Mouse (Mus musculus) neutrophil, adult 5-6 weeks (primary cell): Measurements from ENCODE around the gene Ocel1. TPM values are rescaled to one million over a fixed set of nuclear protein-coding genes. Genes with fewer than 3 reads are reported as not detected.

Source experiments
- ATAC-seq: fragments of 151-379, 151-347 bp; 2 replicates; pipeline ENCODE4 v1.8.0; 2017; ENCODE audit warnings: mild to moderate bottlenecking, moderate TSS enrichment; ENCODE audit not compliant: insufficient number of reproducible peaks, poor library complexity, low FRiP score, severe bottlenecking; ENCODE audit errors: extremely low read depth
- total RNA-seq: library from RNA; stranded (forward); fragments of 200-1000 nt; gene quantifications from 2 replicates; pipeline ENCODE4 v1.2.3, GENCODE M21; 2017

Gene Ocel1
- total RNA-seq, 1 experiment from 2014 or later = 46.7 TPM

GRCm38 (mm10) chr8:71376423-71377030 is 5.4 kb downstream of the Ocel1 start:
- ATAC-seq = no peak

DNA sequence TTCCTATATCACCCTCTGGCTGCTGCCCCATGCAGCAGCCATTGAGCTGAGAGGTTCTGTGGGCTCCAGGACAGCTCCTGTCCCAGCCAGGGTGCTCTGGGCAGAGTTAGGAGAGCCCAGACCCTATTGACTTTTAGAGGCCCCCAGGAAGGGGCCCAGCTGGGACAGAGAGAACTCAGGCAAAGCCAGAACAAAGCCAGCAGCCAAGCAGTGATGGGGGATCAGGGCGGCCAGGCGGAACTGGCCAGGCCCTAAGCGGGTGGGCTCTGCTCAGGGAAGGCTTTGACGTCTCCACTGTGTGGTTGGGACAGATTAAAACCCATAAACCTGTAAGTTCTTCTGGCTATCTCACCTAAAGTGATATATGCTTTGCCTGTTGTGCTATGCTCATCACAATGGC is 7.9 kb downstream of the Ocel1 start:
- no peak for ATAC-seq

DNA sequence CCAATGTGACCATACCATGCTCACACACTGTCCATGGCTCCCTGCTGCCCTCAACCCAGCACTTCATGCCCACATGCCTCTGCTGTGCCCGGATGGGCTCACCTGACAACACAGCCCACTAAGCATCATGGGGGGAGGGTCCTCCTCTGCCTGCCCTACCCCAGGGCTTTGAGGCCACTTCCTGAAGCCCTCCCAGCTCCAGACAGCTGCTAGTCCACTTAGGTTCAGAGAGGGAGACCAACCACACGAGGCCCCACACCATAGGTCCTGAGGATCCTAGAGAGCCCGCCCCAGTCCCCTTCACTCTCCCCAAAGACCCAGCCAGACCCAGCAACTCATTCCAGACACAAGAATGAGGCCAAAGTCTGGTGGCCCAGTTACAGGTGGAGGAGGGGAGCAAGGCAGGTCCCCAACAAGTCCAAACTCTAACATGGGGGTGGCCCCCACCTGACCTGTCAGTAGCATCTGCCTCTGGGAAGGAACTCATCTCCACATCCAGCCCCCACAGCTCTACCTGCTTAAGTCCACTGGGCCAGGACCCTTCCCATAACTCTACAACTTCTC is 8.5 kb downstream of the Ocel1 start:
- no peak for ATAC-seq

DNA sequence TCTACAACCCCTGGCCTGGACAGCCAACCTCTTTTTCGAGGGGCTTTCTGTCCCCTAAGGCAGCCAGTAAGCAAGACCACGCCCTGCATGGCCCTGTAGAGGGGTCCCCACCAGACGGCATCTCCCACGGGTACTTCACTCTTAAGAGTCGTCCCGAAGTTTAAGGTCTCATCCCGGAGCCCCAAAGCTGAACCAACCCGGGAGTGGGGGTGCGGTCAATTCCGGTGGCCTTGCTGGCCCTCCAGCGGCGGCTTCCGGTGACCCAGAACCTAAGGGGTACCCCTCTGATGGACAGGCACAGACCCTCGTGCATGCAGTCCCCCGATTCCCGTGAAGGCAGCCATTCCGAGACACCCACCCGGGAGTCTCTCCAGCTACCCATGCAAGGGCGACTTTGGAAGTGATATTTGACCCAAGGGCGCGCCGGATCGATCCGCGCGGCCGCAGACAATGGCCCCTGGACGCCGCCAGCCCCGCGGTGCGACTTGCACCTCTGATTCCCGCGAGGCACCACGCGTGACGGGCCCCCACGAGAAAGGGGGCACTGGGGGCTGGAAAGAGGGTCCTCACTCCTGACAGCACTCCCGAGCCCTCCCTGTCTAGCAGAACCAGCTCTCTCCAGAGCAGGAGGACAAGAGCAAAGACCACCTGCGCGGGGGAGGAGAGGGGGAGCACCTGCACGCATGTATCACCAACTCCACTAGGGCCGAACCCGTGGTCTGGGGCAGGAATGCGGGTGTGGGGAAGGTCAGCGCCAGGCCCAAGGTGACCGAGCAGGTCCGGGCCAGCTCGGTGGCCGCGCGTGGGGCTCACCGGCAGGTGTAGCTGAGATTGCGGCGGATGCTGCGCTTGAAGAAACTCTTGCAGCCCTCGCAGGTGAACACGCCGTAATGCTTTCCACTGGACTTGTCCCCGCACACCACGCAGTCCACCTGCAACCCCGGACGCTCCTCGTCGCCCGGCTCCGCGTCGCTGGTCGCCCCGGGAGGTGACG is 9.4 kb downstream of the Ocel1 start:
- ATAC-seq = no peak

DNA sequence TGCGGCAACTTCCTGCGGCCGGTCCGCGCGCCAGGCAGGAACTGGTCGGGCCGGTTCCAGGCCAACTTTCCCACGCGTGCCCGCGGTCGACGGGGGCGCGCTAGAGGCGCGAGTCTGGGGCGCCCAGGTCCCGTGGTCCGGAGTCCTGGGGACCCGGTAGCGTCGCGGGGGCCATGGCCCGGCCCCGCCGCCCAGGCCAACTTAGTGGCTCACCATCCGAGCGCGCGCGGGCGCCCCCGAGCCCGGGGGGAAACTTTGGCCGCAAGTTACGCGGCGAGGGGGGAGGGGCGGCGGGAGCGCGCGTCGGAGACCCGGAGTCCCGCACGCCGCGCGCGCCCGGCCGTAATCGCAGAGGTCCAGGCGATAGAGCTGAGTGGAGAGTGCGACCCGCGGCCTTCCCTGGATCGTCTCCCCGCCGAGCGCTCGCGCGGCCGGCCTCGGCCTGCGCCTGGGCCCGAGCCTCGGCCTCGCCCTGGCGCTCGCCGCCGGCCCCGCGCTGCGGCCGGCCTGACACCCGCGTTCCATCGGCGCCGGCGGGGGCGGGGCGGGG is 10.4 kb downstream of the Ocel1 start, which contains the start of gene Nr2f6:
Nr2f6 (minus strand) TSS at position 540 of the 550 bp plus-strand sequence.
- no peak for ATAC-seq

GRCm38 (mm10) chr8:71381971-71382961 is 11.2 kb downstream of the Ocel1 start:
- peak; percentile 66 for ATAC-seq

- ATAC-seq = no peak
These were observed 12.3 kb downstream of the Ocel1 start for GRCm38 (mm10) chr8:71383396-71383795.

- ATAC-seq = no peak
These were observed 12.8 kb downstream of the Ocel1 start for GRCm38 (mm10) chr8:71383860-71384259.

GRCm38 (mm10) chr8:71385212-71385835 is 14.2 kb downstream of the Ocel1 start:
- ATAC-seq = no peak

DNA sequence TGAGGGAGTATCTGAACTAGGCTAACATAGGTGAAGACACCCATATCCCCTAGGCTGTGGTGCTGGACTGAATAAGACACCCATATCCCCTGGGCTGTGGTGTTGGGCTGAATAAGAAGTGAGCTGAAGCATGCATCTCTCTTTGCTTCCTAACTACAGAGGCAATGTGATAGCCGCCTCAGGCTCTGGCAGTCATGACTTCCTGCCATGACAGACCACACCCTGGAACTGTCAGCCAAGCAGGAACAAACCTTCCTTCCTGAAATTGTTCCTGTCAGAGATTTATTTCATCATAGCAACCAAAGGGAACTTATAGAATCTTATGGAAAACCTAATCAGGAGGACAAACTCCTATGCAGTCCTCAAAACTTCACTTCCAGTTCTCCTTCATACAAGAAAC is 17.2 kb downstream of the Ocel1 start:
- ATAC-seq = no peak

DNA sequence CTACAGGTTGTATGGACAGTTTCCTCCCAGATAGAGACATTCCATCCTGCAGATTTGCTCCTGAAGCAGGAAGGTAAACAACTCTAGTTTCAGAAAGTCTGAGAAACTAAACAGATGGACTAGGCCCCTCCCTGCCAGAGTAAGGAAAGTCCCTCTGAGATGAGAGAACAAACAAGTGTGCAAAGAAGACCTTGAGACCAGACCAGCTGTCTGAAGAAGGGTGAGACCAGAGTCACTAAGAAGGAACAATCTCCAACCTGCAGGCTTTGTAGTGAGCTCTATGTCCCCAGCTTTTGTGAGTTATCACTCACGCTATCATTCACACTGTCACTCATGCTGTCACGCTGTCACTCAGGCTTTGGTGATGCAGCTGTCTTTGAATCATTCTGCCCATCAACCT is 20.6 kb downstream of the Ocel1 start:
- ATAC-seq = no peak

DNA sequence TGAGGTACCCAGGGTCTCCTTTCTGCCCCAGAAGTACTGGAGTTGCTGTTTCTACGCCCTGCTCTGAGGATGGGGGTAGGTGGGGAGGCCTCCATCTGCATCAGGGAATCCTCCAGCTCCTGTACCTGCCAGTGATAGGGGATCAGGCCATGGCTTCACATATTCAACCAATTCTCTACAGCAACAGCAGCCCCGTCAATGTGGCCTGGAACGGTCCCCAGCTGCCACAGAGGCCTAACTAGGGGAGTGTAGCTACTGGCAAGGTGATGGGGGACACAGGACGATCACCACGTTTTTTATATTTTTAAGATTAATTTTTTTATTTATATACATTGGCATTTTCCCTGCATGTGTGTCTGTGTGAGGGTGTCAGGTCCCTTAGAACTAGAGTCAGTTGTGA is 21.3 kb downstream of the Ocel1 start:
- ATAC-seq = no peak

- ATAC-seq = no peak
These were observed 21.8 kb downstream of the Ocel1 start for GRCm38 (mm10) chr8:71392871-71393270.

DNA sequence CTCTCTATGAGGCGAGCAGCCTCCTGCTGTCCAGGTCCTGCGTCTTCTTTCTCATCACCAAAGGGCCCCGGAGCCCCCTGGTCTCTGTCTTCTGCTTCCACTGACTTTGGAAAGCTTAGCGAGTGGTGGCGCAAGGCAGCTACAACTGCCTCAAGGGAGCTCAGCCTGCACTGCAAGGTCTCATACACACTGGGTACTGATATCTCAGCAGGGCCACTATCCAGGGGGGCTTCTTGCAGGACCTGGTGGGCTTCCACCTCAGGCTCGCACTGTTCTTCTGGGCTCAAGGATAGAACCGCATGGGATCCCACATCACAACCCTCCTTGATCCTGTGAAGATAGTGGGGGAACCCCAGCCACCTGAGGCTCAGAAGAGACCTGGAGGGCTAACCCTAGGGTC is 23.4 kb downstream of the Ocel1 start:
- no peak for ATAC-seq

DNA sequence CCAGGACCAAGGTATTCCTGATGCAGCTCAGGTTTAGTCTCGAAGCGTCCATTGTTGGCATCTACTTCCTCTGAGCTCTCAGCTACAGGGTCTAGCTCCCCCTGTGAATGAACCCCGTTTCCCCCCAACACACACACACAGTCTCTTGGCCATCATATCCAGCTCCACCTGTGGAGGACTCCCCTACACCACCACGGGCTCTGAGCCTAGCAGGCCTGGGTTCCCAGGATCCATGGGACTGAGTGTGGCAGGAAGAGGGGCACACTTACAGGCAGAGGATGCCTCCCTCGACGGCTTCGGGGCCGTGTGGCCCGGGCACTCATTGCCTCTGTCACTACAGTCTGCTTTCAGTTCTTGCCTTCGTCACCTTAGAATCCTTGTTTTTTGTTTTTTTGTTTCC is 24.0 kb downstream of the Ocel1 start:
- ATAC-seq = no peak

DNA sequence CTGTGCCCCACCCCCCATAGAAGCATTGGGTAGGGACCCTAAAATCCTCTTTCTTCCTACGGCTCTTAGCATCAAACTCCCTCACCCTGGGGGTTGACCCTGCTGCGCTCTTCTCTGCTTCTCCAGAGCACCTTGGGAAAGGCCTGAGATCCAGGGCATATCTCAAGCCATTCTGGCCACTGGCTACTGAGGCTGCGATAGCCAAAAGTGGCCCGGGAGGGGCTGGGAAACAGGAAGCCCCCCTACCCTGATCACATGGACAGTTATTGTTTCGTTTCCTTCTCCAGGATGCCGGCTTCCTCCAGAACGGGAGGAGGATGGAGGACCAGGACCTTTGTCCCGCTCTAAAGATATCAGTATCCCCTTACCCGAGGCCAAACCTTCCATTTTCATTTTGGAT is 24.5 kb downstream of the Ocel1 start, which contains the start of gene Ushbp1:
Ushbp1 (minus strand) TSS at position 174 of the 400 bp plus-strand sequence.
- no peak for ATAC-seq

DNA sequence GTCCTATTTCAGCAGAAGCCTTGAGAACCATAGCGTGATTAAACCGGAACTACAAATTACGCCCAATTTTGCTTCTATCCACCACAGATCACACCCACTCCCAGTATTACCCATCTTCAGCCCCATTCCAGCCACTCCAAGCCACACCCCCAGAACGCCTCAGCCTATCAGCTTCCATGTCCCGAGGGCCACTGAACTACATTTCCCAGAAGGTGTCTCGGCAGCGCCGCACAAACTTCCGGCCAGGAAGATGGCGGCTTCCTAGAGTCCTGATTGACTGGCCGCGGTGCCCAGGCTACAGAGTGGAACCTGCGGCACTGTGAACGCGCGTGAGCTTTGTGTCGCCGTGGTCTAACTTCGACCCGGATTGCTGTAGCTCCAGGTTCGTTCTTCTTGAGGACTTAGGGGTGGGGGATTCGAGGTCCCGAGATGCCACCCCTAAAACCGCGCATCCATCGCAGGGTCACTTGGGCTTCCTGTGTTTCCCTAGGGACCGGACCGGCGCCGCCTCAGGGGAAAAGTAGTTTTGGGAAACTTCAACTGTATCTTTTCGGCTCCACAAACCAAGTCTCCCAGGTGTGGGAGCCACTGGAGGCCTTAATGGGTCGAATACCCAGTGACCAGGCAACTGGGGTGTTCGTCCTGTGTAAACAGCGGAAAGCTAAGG is 25.7 kb downstream of the Ocel1 start, which contains the start of gene Babam1:
Babam1 (plus strand) TSS at position 223 of the 667 bp plus-strand sequence.
- peak; percentile 97 for ATAC-seq
